Mouse (Mus musculus): Measurements from ENCODE around the gene Enox1. TPM values are rescaled to one million over a fixed set of nuclear protein-coding genes. Genes with fewer than 3 reads are reported as not detected.

Enox1 gene
- polyA plus RNA-seq, 1 experiment from 2014 or later = 2.5 TPM

GRCm38 (mm10) chr14:77636931-77637330 lies 480.4 kb downstream of the Enox1 start:
- Histone ChIP-seq H3K9me3 (no peaks in the 10 kb centered on the region), H3K27me3 (replicated peaks) (no peaks in the 10 kb centered on the region), H3K4me2 (no peak overlapping the region), H3K27ac (replicated peaks) (no peak overlapping the region), H3K4me3 (no peak overlapping the region), H3K9ac (no peak overlapping the region), H3K36me3 (no peaks in the 10 kb centered on the region), H3K4me1 (peaks cover 28% of the 10 kb centered on the region)
- no peak for ATAC-seq (ENCODE audit: extremely low read depth, insufficient number of reproducible peaks, low FRiP score, low TSS enrichment)
- WGBS = 26% methylated on average over 6 of the region's 6 CpGs

- 75% methylated on average over 3 of the region's 3 CpGs for WGBS
- no peaks in the 10 kb centered on the region for H3K27me3 ChIP-seq (replicated peaks)
- H3K4me1 ChIP-seq = peaks cover 22% of the 10 kb centered on the region
- H3K36me3 ChIP-seq = no peaks in the 10 kb centered on the region
- H3K9me3 ChIP-seq = no peaks in the 10 kb centered on the region
- H3K4me3 ChIP-seq = no peak overlapping the region
- H3K27ac ChIP-seq (replicated peaks) = no peak overlapping the region
- ATAC-seq (ENCODE audit: extremely low read depth, insufficient number of reproducible peaks, low FRiP score, low TSS enrichment) = no peak
- no peak overlapping the region for H3K9ac ChIP-seq
- no peak overlapping the region for H3K4me2 ChIP-seq
These were observed 481.6 kb downstream of the Enox1 start for GRCm38 (mm10) chr14:77638148-77638547.

- peaks cover 22% of the 10 kb centered on the region for H3K4me1 ChIP-seq
- no peak overlapping the region for H3K27ac ChIP-seq (replicated peaks)
- no peaks in the 10 kb centered on the region for H3K27me3 ChIP-seq (replicated peaks)
- H3K4me3 ChIP-seq = no peak overlapping the region
- WGBS = 63% methylated on average over 3 of the region's 3 CpGs
- no peak for ATAC-seq (ENCODE audit: extremely low read depth, insufficient number of reproducible peaks, low FRiP score, low TSS enrichment)
- H3K4me2 ChIP-seq = no peak overlapping the region
- H3K9ac ChIP-seq = no peak overlapping the region
- no peaks in the 10 kb centered on the region for H3K9me3 ChIP-seq
- H3K36me3 ChIP-seq = no peaks in the 10 kb centered on the region
These were observed 482.1 kb downstream of the Enox1 start for GRCm38 (mm10) chr14:77638616-77639015.

- peaks cover 22% of the 10 kb centered on the region for H3K4me1 ChIP-seq
- H3K27ac ChIP-seq (replicated peaks) = no peak overlapping the region
- H3K9ac ChIP-seq = no peak overlapping the region
- H3K4me2 ChIP-seq = no peak overlapping the region
- no peaks in the 10 kb centered on the region for H3K9me3 ChIP-seq
- H3K4me3 ChIP-seq = no peak overlapping the region
- no peaks in the 10 kb centered on the region for H3K27me3 ChIP-seq (replicated peaks)
- H3K36me3 ChIP-seq = no peaks in the 10 kb centered on the region
- no peak for ATAC-seq (ENCODE audit: extremely low read depth, insufficient number of reproducible peaks, low FRiP score, low TSS enrichment)
- WGBS = 52% methylated on average over 2 of the region's 2 CpGs
These were observed 483.0 kb downstream of the Enox1 start for GRCm38 (mm10) chr14:77639586-77639985.

GRCm38 (mm10) chr14:77642314-77642713 lies 485.8 kb downstream of the Enox1 start:
- no peak overlapping the region for H3K9ac ChIP-seq
- no peak for ATAC-seq (ENCODE audit: extremely low read depth, insufficient number of reproducible peaks, low FRiP score, low TSS enrichment)
- no peaks in the 10 kb centered on the region for H3K27me3 ChIP-seq (replicated peaks)
- no peak overlapping the region for H3K4me2 ChIP-seq
- H3K9me3 ChIP-seq = no peaks in the 10 kb centered on the region
- WGBS = 77% methylated on average over 6 of the region's 6 CpGs
- H3K4me3 ChIP-seq = no peak overlapping the region
- no peaks in the 10 kb centered on the region for H3K36me3 ChIP-seq
- H3K27ac ChIP-seq (replicated peaks) = no peak overlapping the region
- peaks cover 10% of the 10 kb centered on the region for H3K4me1 ChIP-seq

GRCm38 (mm10) chr14:77646196-77646595 lies 489.6 kb downstream of the Enox1 start:
- H3K27me3 ChIP-seq (replicated peaks) = no peaks in the 10 kb centered on the region
- no peak overlapping the region for H3K4me2 ChIP-seq
- no peak for ATAC-seq (ENCODE audit: extremely low read depth, insufficient number of reproducible peaks, low FRiP score, low TSS enrichment)
- 61% methylated on average over 2 of the region's 2 CpGs for WGBS
- H3K9ac ChIP-seq = no peak overlapping the region
- no peak overlapping the region for H3K4me3 ChIP-seq
- no peak overlapping the region for H3K27ac ChIP-seq (replicated peaks)
- H3K4me1 ChIP-seq = 0 out of 2 replicates have a peak, but pooled peaks cover 7% of the 10 kb centered on the region
- H3K36me3 ChIP-seq = no peaks in the 10 kb centered on the region
- H3K9me3 ChIP-seq = no peaks in the 10 kb centered on the region

- no peaks in the 10 kb centered on the region for H3K9me3 ChIP-seq
- WGBS = 89% methylated on average over 6 of the region's 6 CpGs
- H3K9ac ChIP-seq = no peak overlapping the region
- ATAC-seq (ENCODE audit: extremely low read depth, insufficient number of reproducible peaks, low FRiP score, low TSS enrichment) = no peak
- H3K36me3 ChIP-seq = no peaks in the 10 kb centered on the region
- H3K4me1 ChIP-seq = 0 out of 2 replicates have a peak, but pooled peaks cover 7% of the 10 kb centered on the region
- no peaks in the 10 kb centered on the region for H3K27me3 ChIP-seq (replicated peaks)
- H3K4me3 ChIP-seq = no peak overlapping the region
- H3K4me2 ChIP-seq = no peak overlapping the region
- no peak overlapping the region for H3K27ac ChIP-seq (replicated peaks)
These were observed 490.5 kb downstream of the Enox1 start for GRCm38 (mm10) chr14:77647017-77647416.

GRCm38 (mm10) chr14:77648305-77648704 lies 491.7 kb downstream of the Enox1 start:
- 73% methylated on average over 8 of the region's 8 CpGs for WGBS
- no peak for ATAC-seq (ENCODE audit: extremely low read depth, insufficient number of reproducible peaks, low FRiP score, low TSS enrichment)
- Histone ChIP-seq H3K4me2 (no peak overlapping the region), H3K9me3 (no peaks in the 10 kb centered on the region), H3K27ac (replicated peaks) (no peak overlapping the region), H3K4me1 (peaks cover 11% of the 10 kb centered on the region), H3K36me3 (no peaks in the 10 kb centered on the region), H3K4me3 (no peak overlapping the region), H3K27me3 (replicated peaks) (no peaks in the 10 kb centered on the region), H3K9ac (no peak overlapping the region)

GRCm38 (mm10) chr14:77658739-77659138 lies 502.2 kb downstream of the Enox1 start:
- H3K27ac ChIP-seq (replicated peaks) = no peak overlapping the region
- no peaks in the 10 kb centered on the region for H3K36me3 ChIP-seq
- H3K4me1 ChIP-seq = peaks cover 6% of the 10 kb centered on the region; the same call in 1 of the 2 replicates
- peaks cover 11% of the 10 kb centered on the region; the same call in 1 of the 2 replicates for H3K9me3 ChIP-seq
- H3K4me2 ChIP-seq = no peak overlapping the region
- WGBS = 86% methylated on average over 4 of the region's 4 CpGs
- no peak overlapping the region for H3K9ac ChIP-seq
- no peaks in the 10 kb centered on the region for H3K27me3 ChIP-seq (replicated peaks)
- ATAC-seq (ENCODE audit: extremely low read depth, insufficient number of reproducible peaks, low FRiP score, low TSS enrichment) = no peak
- no peak overlapping the region for H3K4me3 ChIP-seq

GRCm38 (mm10) chr14:77662273-77662672 lies 505.7 kb downstream of the Enox1 start:
- no peak for ATAC-seq (ENCODE audit: extremely low read depth, insufficient number of reproducible peaks, low FRiP score, low TSS enrichment)
- peaks cover 4% of the 10 kb centered on the region; the same call in 1 of the 2 replicates for H3K4me1 ChIP-seq
- no peaks in the 10 kb centered on the region for H3K27me3 ChIP-seq (replicated peaks)
- no peak overlapping the region for H3K4me2 ChIP-seq
- H3K9me3 ChIP-seq = no peaks in the 10 kb centered on the region
- 43% methylated on average over 7 of the region's 7 CpGs for WGBS
- H3K4me3 ChIP-seq = no peak overlapping the region
- H3K36me3 ChIP-seq = no peaks in the 10 kb centered on the region
- H3K9ac ChIP-seq = no peak overlapping the region
- H3K27ac ChIP-seq (replicated peaks) = no peak overlapping the region

GRCm38 (mm10) chr14:77662994-77663393 lies 506.4 kb downstream of the Enox1 start:
- 59% methylated on average over 8 of the region's 8 CpGs for whole genome bisulfite sequencing
- H3K9me3 ChIP-seq = no peaks in the 10 kb centered on the region
- no peaks in the 10 kb centered on the region for H3K36me3 ChIP-seq
- H3K4me3 ChIP-seq = no peak overlapping the region
- H3K27me3 ChIP-seq (replicated peaks) = no peaks in the 10 kb centered on the region
- H3K27ac ChIP-seq (replicated peaks) = no peak overlapping the region
- peaks cover 7% of the 10 kb centered on the region for H3K4me1 ChIP-seq
- no peak overlapping the region for H3K9ac ChIP-seq
- H3K4me2 ChIP-seq = no peak overlapping the region
- no peak for ATAC-seq (ENCODE audit: extremely low read depth, insufficient number of reproducible peaks, low FRiP score, low TSS enrichment)

- H3K36me3 ChIP-seq = no peaks in the 10 kb centered on the region
- no peaks in the 10 kb centered on the region for H3K9me3 ChIP-seq
- no peaks in the 10 kb centered on the region for H3K27me3 ChIP-seq (replicated peaks)
- no peak overlapping the region for H3K9ac ChIP-seq
- H3K4me2 ChIP-seq = no peak overlapping the region
- ATAC-seq (ENCODE audit: extremely low read depth, insufficient number of reproducible peaks, low FRiP score, low TSS enrichment) = no peak
- 45% methylated on average over 3 of the region's 3 CpGs for WGBS
- H3K4me3 ChIP-seq = no peak overlapping the region
- no peak overlapping the region for H3K27ac ChIP-seq (replicated peaks)
- H3K4me1 ChIP-seq = peaks cover 30% of the 10 kb centered on the region
These were observed 511.5 kb downstream of the Enox1 start for GRCm38 (mm10) chr14:77668096-77668495.
